Mouse (Mus musculus): ENCODE data around the gene Olfr452.

Olfr452 gene

GRCm38 (mm10) chr6:42784793-42785192 is at the start of gene Olfr452:
Gene Olfr452, plus strand, starts transcription at chr6:42785093.
- no peak for DNase-seq

- no peak for DNase-seq
Measured at GRCm38 (mm10) chr6:42739071-42739470, 45.8 kb upstream of the Olfr452 start, which contains the start of gene Olfr453. Gene Olfr453, plus strand, starts transcription at chr6:42739371.

- no peak for DNase-seq
Measured at GRCm38 (mm10) chr6:42742303-42742702, 42.6 kb upstream of the Olfr452 start.

- DNase-seq: no peak
Measured at GRCm38 (mm10) chr6:42747846-42748245, 37.0 kb upstream of the Olfr452 start.

- DNase-seq: no peak
Measured at GRCm38 (mm10) chr6:42756104-42756503, 28.8 kb upstream of the Olfr452 start, which contains the start of gene Olfr38. Gene Olfr38, plus strand, starts transcription at chr6:42756404.

GRCm38 (mm10) chr6:42777066-42777465 is 7.8 kb upstream of the Olfr452 start:
- DNase-seq: no peak

- DNase-seq: no peak
Measured at GRCm38 (mm10) chr6:42790247-42790948, 5.5 kb downstream of the Olfr452 start.

- DNase-seq: no peak
Measured at GRCm38 (mm10) chr6:42790949-42791556, 6.2 kb downstream of the Olfr452 start.

GRCm38 (mm10) chr6:42794982-42795381 is 10.1 kb downstream of the Olfr452 start:
- no peak for DNase-seq

GRCm38 (mm10) chr6:42811639-42812038 is 26.7 kb downstream of the Olfr452 start, which contains the start of gene Olfr450:
Gene Olfr450, plus strand, starts transcription at chr6:42811939.
- no peak for DNase-seq

- DNase-seq: no peak
Measured at GRCm38 (mm10) chr6:42834084-42834483, 49.2 kb downstream of the Olfr452 start, which contains the start of gene Olfr449. Gene Olfr449, plus strand, starts transcription at chr6:42834384.

All from thymus, postnatal 36 days (tissue).